Mouse (Mus musculus) ES-Bruce4 (cell line): ENCODE results near the gene Fam216b.

Experiments used
- CTCF ChIP-seq: IDR thresholded peaks from one replicate; pipeline ENCODE4 v1.8.1; 2011; ENCODE audit warnings: low read depth, low read length
- POLR2A ChIP-seq: IDR thresholded peaks from one replicate; pipeline ENCODE4 v1.8.1; 2011; ENCODE audit warnings: low read length; ENCODE audit not compliant: insufficient read depth

- TF ChIP-seq CTCF, result no peak
- TF ChIP-seq POLR2A, result no peak
These were observed 28.5 kb upstream of the Fam216b start for GRCm38 (mm10) chr14:78117268-78117667.
